Mouse (Mus musculus): ENCODE results near the gene Yju2. TPM values are rescaled to one million over a fixed set of nuclear protein-coding genes. Genes with fewer than 3 reads are reported as not detected.

Yju2 gene
- polyA plus RNA-seq, 1 experiment from 2014 or later = 16.8 TPM

GRCm38 (mm10) chr17:55948647-55949046 lies 10.3 kb upstream of the Yju2 start:
- DNase-seq (ENCODE audit: low spot score) = no peak
- Histone ChIP-seq H3K9me3 (ENCODE audit: control insufficient read depth, low read length) (no peaks in the 10 kb centered on the region), H3K9ac (ENCODE audit: low read depth, low read length) (no peak overlapping the region), H3K27me3 (replicated peaks; ENCODE audit: control insufficient read depth, insufficient read depth, low read length) (no peaks in the 10 kb centered on the region), H3K4me2 (ENCODE audit: low read depth, low read length) (no peak overlapping the region), H3K27ac (replicated peaks; ENCODE audit: low read depth, low read length) (no peak overlapping the region), H3K4me3 (ENCODE audit: low read depth, low read length) (no peak overlapping the region), H3K4me1 (ENCODE audit: control insufficient read depth, insufficient read depth, low read length) (no peaks in the 10 kb centered on the region), H3K36me3 (ENCODE audit: control insufficient read depth, insufficient read depth, low read length) (no peaks in the 10 kb centered on the region)
- no peak for ATAC-seq (ENCODE audit: low read depth)
- 83% methylated on average over 4 of the region's 4 CpGs for WGBS

DNA sequence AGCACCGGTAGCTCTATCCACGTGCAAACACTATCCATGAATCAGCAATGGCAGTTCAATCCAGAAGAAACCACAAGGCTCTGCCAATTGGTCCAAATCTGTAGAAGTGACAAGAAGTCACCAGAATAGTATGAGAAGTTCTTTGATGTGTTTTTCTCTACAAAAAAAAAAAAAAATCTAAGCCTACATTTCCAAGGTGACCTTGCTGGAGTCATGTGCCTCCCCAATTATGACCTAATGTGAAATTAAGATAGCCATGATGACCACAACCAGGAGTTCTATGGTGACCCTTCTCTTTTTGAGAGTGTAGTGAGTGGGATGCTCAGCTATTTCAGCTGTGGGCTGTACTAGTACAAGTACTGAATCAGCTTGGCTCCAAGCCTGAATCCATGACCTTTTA lies 9.5 kb upstream of the Yju2 start, which contains the start of gene Zfp119b:
Gene Zfp119b, minus strand, starts transcription at position 101 of the 400 bp plus-strand sequence.
- no peaks in the 10 kb centered on the region for H3K4me1 ChIP-seq (ENCODE audit: control insufficient read depth, insufficient read depth, low read length)
- no peaks in the 10 kb centered on the region for H3K36me3 ChIP-seq (ENCODE audit: control insufficient read depth, insufficient read depth, low read length)
- DNase-seq (ENCODE audit: low spot score) (no peak), ATAC-seq (ENCODE audit: low read depth) (no peak)
- H3K27ac ChIP-seq (replicated peaks; ENCODE audit: low read depth, low read length) = no peak within 1 kb of the TSS
- H3K4me3 ChIP-seq (ENCODE audit: low read depth, low read length) = no peak within 1 kb of the TSS
- whole genome bisulfite sequencing = 83% methylated on average over 2 of the region's 2 CpGs
- H3K9ac ChIP-seq (ENCODE audit: low read depth, low read length) = no peak within 1 kb of the TSS
- no peak within 1 kb of the TSS for H3K4me2 ChIP-seq (ENCODE audit: low read depth, low read length)
- no peaks in the 10 kb centered on the region for H3K27me3 ChIP-seq (replicated peaks; ENCODE audit: control insufficient read depth, insufficient read depth, low read length)
- no peaks in the 10 kb centered on the region for H3K9me3 ChIP-seq (ENCODE audit: control insufficient read depth, low read length)

- ATAC-seq (ENCODE audit: low read depth) (no peak), DNase-seq (ENCODE audit: low spot score) (no peak)
- Histone ChIP-seq H3K4me2 (ENCODE audit: low read depth, low read length) (no peak overlapping the region), H3K36me3 (ENCODE audit: control insufficient read depth, insufficient read depth, low read length) (no peaks in the 10 kb centered on the region), H3K4me1 (ENCODE audit: control insufficient read depth, insufficient read depth, low read length) (no peaks in the 10 kb centered on the region), H3K27ac (replicated peaks; ENCODE audit: low read depth, low read length) (no peak overlapping the region), H3K9ac (ENCODE audit: low read depth, low read length) (no peak overlapping the region), H3K9me3 (ENCODE audit: control insufficient read depth, low read length) (no peaks in the 10 kb centered on the region), H3K4me3 (ENCODE audit: low read depth, low read length) (no peak overlapping the region), H3K27me3 (replicated peaks; ENCODE audit: control insufficient read depth, insufficient read depth, low read length) (no peaks in the 10 kb centered on the region)
- WGBS = 74% methylated on average over 9 of the region's 9 CpGs
These were observed 8.3 kb upstream of the Yju2 start for GRCm38 (mm10) chr17:55950601-55951000.

DNA sequence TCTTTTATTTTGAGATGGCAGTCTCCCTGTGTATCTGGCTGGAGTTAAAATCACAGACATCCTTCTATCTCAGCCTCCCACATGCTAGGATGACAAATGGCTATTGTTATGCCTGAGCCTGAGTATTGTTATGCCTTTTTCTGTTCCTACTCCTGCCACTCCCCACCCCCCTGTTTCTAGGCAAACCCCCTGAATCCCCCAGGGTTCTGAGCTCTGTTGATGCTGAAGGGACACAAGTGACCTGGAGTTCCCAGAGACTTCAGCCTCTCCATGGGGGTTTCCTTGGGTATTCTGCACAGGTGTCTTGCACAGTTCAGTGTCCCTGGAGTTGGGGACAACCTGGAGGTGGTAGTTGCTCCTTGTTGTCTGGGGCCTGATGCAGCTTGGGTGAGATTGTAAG lies 6.9 kb upstream of the Yju2 start:
- H3K4me3 ChIP-seq (ENCODE audit: low read depth, low read length) = no peak overlapping the region
- H3K4me2 ChIP-seq (ENCODE audit: low read depth, low read length) = no peak overlapping the region
- H3K9me3 ChIP-seq (ENCODE audit: control insufficient read depth, low read length) = no peaks in the 10 kb centered on the region
- no peaks in the 10 kb centered on the region for H3K36me3 ChIP-seq (ENCODE audit: control insufficient read depth, insufficient read depth, low read length)
- peaks cover 5% of the 10 kb centered on the region for H3K4me1 ChIP-seq (ENCODE audit: control insufficient read depth, insufficient read depth, low read length)
- no peak overlapping the region for H3K27ac ChIP-seq (replicated peaks; ENCODE audit: low read depth, low read length)
- H3K9ac ChIP-seq (ENCODE audit: low read depth, low read length) = no peak overlapping the region
- ATAC-seq (ENCODE audit: low read depth) (no peak), DNase-seq (ENCODE audit: low spot score) (no peak)
- no peaks in the 10 kb centered on the region for H3K27me3 ChIP-seq (replicated peaks; ENCODE audit: control insufficient read depth, insufficient read depth, low read length)

DNA sequence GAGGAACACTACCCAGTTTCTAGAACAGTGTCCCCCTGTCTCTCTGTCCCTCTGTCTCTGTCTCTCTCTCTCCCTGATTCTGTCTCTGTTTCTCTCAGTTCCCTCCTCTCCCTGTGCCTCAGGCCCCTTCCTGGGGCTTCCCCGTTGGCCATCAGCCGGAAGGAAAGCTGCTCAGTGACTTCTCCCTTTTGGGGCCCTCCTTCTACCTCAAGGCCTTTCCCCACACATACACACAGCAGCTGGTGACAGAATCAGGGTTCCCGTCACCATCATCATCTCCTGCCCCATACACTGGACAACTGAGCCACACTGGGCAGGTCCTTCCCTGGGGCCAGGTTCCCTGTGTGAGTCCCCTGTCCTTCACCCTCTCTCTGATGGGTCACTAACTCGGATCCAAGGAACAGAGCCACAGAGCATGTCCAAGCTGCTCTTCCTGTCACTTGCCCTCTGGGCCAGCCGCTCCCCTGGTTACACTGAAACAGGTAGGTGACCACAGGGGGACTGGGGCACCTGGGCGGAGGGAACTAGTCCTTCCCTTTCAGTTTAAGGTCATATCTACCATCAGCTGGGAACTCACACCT lies 6.4 kb upstream of the Yju2 start, which contains the start of gene Ebi3:
Gene Ebi3, plus strand, starts transcription at position 194 of the 581 bp plus-strand sequence.
- H3K27ac ChIP-seq (replicated peaks; ENCODE audit: low read depth, low read length) = no peak within 1 kb of the TSS
- no peaks in the 10 kb centered on the region for H3K36me3 ChIP-seq (ENCODE audit: control insufficient read depth, insufficient read depth, low read length)
- no peak within 1 kb of the TSS for H3K4me3 ChIP-seq (ENCODE audit: low read depth, low read length)
- no peak within 1 kb of the TSS for H3K9ac ChIP-seq (ENCODE audit: low read depth, low read length)
- peaks cover 5% of the 10 kb centered on the region for H3K4me1 ChIP-seq (ENCODE audit: control insufficient read depth, insufficient read depth, low read length)
- no peaks in the 10 kb centered on the region for H3K9me3 ChIP-seq (ENCODE audit: control insufficient read depth, low read length)
- DNase-seq (ENCODE audit: low spot score) (no peak), ATAC-seq (ENCODE audit: low read depth) (no peak)
- H3K27me3 ChIP-seq (replicated peaks; ENCODE audit: control insufficient read depth, insufficient read depth, low read length) = no peaks in the 10 kb centered on the region
- H3K4me2 ChIP-seq (ENCODE audit: low read depth, low read length) = no peak within 1 kb of the TSS
- WGBS = 68% methylated on average over 6 of the region's 6 CpGs

DNA sequence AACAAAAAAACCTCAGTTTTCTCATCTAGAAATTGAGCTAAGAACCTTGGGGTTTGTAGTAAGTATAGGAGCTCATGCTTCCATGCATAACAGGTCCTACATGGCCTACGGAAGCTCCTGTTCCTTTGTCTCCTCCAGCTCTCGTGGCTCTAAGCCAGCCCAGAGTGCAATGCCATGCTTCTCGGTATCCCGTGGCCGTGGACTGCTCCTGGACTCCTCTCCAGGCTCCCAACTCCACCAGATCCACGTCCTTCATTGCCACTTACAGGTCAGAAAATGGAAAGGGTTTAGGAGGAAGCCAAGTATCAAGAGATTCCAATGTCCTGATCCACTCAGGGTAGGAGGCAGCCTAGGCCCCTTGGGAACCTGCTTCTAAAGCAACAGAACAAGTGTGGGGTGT lies 5.1 kb upstream of the Yju2 start:
- no peak overlapping the region for H3K4me3 ChIP-seq (ENCODE audit: low read depth, low read length)
- no peak overlapping the region for H3K4me2 ChIP-seq (ENCODE audit: low read depth, low read length)
- no peak overlapping the region for H3K27ac ChIP-seq (replicated peaks; ENCODE audit: low read depth, low read length)
- no peak for DNase-seq (ENCODE audit: low spot score)
- peaks cover 9% of the 10 kb centered on the region for H3K4me1 ChIP-seq (ENCODE audit: control insufficient read depth, insufficient read depth, low read length)
- H3K9me3 ChIP-seq (ENCODE audit: control insufficient read depth, low read length) = no peaks in the 10 kb centered on the region
- H3K27me3 ChIP-seq (replicated peaks; ENCODE audit: control insufficient read depth, insufficient read depth, low read length) = no peaks in the 10 kb centered on the region
- no peak overlapping the region for H3K9ac ChIP-seq (ENCODE audit: low read depth, low read length)
- ATAC-seq (ENCODE audit: low read depth) = no peak
- H3K36me3 ChIP-seq (ENCODE audit: control insufficient read depth, insufficient read depth, low read length) = no peaks in the 10 kb centered on the region
- WGBS = 81% methylated on average over 6 of the region's 6 CpGs

DNA sequence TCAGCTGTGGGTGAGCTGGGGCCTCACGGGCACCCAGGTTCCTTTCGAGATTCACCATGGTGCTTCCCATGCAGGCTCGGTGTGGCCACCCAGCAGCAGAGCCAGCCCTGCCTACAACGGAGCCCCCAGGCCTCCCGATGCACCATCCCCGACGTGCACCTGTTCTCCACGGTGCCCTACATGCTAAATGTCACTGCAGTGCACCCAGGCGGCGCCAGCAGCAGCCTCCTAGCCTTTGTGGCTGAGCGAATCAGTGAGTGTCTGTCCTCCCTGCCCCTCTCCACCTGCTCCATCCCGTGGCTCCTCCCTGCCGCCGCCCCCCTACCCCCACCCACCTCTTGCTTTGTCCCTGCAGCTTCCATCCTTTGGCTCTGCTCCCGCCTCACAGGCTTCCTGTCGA lies 4.7 kb upstream of the Yju2 start:
- no peak overlapping the region for H3K9ac ChIP-seq (ENCODE audit: low read depth, low read length)
- H3K27me3 ChIP-seq (replicated peaks; ENCODE audit: control insufficient read depth, insufficient read depth, low read length) = no peaks in the 10 kb centered on the region
- H3K4me1 ChIP-seq (ENCODE audit: control insufficient read depth, insufficient read depth, low read length) = peaks cover 9% of the 10 kb centered on the region
- no peaks in the 10 kb centered on the region for H3K9me3 ChIP-seq (ENCODE audit: control insufficient read depth, low read length)
- no peak overlapping the region for H3K27ac ChIP-seq (replicated peaks; ENCODE audit: low read depth, low read length)
- H3K4me2 ChIP-seq (ENCODE audit: low read depth, low read length) = no peak overlapping the region
- DNase-seq (ENCODE audit: low spot score) (no peak), ATAC-seq (ENCODE audit: low read depth) (no peak)
- no peaks in the 10 kb centered on the region for H3K36me3 ChIP-seq (ENCODE audit: control insufficient read depth, insufficient read depth, low read length)
- WGBS = 45% methylated on average over 11 of the region's 16 CpGs
- H3K4me3 ChIP-seq (ENCODE audit: low read depth, low read length) = no peak overlapping the region

DNA sequence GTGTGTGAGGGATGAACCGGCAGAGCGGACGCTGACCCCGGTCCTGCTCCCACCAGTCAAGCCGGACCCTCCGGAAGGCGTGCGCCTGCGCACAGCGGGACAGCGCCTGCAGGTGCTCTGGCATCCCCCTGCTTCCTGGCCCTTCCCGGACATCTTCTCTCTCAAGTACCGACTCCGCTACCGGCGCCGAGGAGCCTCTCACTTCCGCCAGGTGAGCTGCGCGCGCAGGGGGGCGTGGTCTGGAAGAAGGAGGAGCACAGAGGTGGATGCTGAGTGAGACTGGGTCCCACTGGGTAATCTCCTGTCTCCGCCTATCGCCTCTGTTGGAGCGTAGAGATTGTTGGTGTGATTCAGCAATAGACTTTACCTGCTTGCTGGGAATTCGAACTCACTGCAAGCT lies 2.8 kb upstream of the Yju2 start:
- Histone ChIP-seq H3K4me3 (ENCODE audit: low read depth, low read length) (peak overlapping the region; percentile 46), H3K27me3 (replicated peaks; ENCODE audit: control insufficient read depth, insufficient read depth, low read length) (no peaks in the 10 kb centered on the region), H3K27ac (replicated peaks; ENCODE audit: low read depth, low read length) (no peak overlapping the region), H3K36me3 (ENCODE audit: control insufficient read depth, insufficient read depth, low read length) (peaks cover 3% of the 10 kb centered on the region; the same call in 1 of the 2 replicates), H3K9me3 (ENCODE audit: control insufficient read depth, low read length) (no peaks in the 10 kb centered on the region), H3K4me1 (ENCODE audit: control insufficient read depth, insufficient read depth, low read length) (peaks cover 16% of the 10 kb centered on the region), H3K9ac (ENCODE audit: low read depth, low read length) (peak overlapping the region; percentile 56), H3K4me2 (ENCODE audit: low read depth, low read length) (peak overlapping the region; percentile 70)
- ATAC-seq (ENCODE audit: low read depth) = peak; percentile 24; the same call in 1 of the 2 replicates
- 1% methylated on average over 16 of the region's 26 CpGs for WGBS
- peak; percentile 84 for DNase-seq (ENCODE audit: low spot score)

DNA sequence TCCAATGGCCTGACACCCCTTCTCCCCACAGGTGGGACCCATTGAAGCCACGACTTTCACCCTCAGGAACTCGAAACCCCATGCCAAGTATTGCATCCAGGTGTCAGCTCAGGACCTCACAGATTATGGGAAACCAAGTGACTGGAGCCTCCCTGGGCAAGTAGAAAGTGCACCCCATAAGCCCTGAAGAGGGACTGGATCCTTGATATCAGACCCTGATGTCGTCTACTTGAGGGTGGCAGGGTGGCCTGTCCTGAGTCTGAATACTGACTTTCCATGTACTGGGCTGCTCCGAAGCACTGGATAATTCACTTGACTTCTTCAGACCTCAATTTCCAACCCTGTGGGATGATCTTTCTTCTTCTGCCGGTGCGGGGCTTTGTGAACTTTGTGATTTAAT lies 2.3 kb upstream of the Yju2 start:
- Histone ChIP-seq H3K4me2 (ENCODE audit: low read depth, low read length) (peak overlapping the region; percentile 70), H3K9ac (ENCODE audit: low read depth, low read length) (0 out of 2 replicates have a peak overlapping the region, but pooled peaks have one; percentile 56), H3K36me3 (ENCODE audit: control insufficient read depth, insufficient read depth, low read length) (peaks cover 8% of the 10 kb centered on the region; the same call in 1 of the 2 replicates), H3K4me1 (ENCODE audit: control insufficient read depth, insufficient read depth, low read length) (peaks cover 16% of the 10 kb centered on the region), H3K27me3 (replicated peaks; ENCODE audit: control insufficient read depth, insufficient read depth, low read length) (no peaks in the 10 kb centered on the region), H3K27ac (replicated peaks; ENCODE audit: low read depth, low read length) (no peak overlapping the region), H3K9me3 (ENCODE audit: control insufficient read depth, low read length) (no peaks in the 10 kb centered on the region), H3K4me3 (ENCODE audit: low read depth, low read length) (peak overlapping the region; percentile 46)
- DNase-seq (ENCODE audit: low spot score) = no peak
- ATAC-seq (ENCODE audit: low read depth) = no peak
- 40% methylated on average over 6 of the region's 6 CpGs for WGBS

Data from embryonic facial prominence, embryonic 14.5 days (tissue).